Comparison of ENCODE assay signal across 14 mouse cellular contexts in the genomic region with DNA sequence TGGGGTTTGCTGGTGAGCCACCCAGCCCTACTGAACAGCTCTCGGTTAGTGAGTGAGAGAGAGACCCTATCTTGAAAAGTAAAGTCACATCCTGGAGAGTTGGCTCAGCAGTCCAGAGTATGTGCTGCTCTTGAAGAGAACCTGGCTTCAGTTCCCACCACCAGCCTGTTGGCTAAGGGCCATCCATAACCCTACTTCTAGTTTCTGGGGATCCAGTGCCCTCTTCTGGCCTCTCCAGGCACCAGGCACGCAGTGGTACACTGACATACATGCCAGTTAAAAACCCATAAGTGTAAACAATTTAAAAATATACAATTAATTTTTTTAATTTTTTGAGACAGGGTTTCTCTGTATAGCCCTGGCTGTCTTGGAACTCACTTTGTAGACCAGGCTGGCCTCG. TPM values are rescaled to one million over a fixed set of nuclear protein-coding genes. Genes with fewer than 3 reads are reported as not detected.
DNase-seq lines count a peak whose midpoint lies in the region; ATAC-seq and TF ChIP-seq lines count a peak whose summit lies in the region.
"Had no signal": no experiment of that assay in that cellular context is flagged by ENCODE, and none has a peak within 500 bp of the region (broad histone marks: within the 10 kb centered on the region; RNA-seq: fewer than 3 reads in every experiment).

No protein-coding gene starts in this region.

- no peak overlapping the region for H3K4me2 ChIP-seq in kidney, postnatal 0 days (ENCODE audit: low read length)
- no peak overlapping the region for H3K4me2 ChIP-seq in kidney, embryonic 16.5 days (replicated peaks; ENCODE audit: low read depth, low read length)
- H3K4me2 ChIP-seq: embryonic facial prominence, embryonic 12.5 days; limb, embryonic 15.5 days; midbrain, embryonic 15.5 days; stomach, embryonic 15.5 days had no signal

- ATAC-seq in kidney, postnatal 0 days (replicated peaks; ENCODE audit: low FRiP score, low read depth), result no peak
- ATAC-seq in kidney, embryonic 16.5 days (ENCODE audit: low FRiP score, low TSS enrichment), result no peak
- ATAC-seq in megakaryocyte progenitor cell, adult 5-6 weeks (replicated peaks; ENCODE audit: poor library complexity), result peak; percentile 51
- ATAC-seq in cerebellum, adult (ENCODE audit: insufficient number of reproducible peaks, low FRiP score, low TSS enrichment), result no peak
- ATAC-seq: midbrain, embryonic 15.5 days had no signal

- no peaks in the 10 kb centered on the region for H3K36me3 ChIP-seq in kidney, postnatal 0 days (ENCODE audit: insufficient read depth, low read length)
- H3K36me3 ChIP-seq in kidney, embryonic 16.5 days (ENCODE audit: insufficient read depth, low read length), result peaks cover 6% of the 10 kb centered on the region; the same call in 1 of the 2 replicates

- H3K27ac ChIP-seq in kidney, postnatal 0 days, result no peak overlapping the region
- H3K27ac ChIP-seq in kidney, embryonic 16.5 days (ENCODE audit: low read length), result no peak overlapping the region
- H3K27ac ChIP-seq: embryonic facial prominence, embryonic 12.5 days; limb, embryonic 15.5 days; midbrain, embryonic 15.5 days; stomach, embryonic 15.5 days had no signal

- H3K9ac ChIP-seq in kidney, postnatal 0 days (ENCODE audit: low read depth, low read length), result no peak overlapping the region
- no peak overlapping the region for H3K9ac ChIP-seq in kidney, embryonic 16.5 days (replicated peaks; ENCODE audit: low read length)
- H3K9ac ChIP-seq: embryonic facial prominence, embryonic 12.5 days; limb, embryonic 15.5 days; midbrain, embryonic 15.5 days; stomach, embryonic 15.5 days had no signal

- WGBS in kidney, postnatal 0 days, result 79% methylated on average over 3 of the region's 3 CpGs
- 90% methylated on average over 3 of the region's 3 CpGs for WGBS in kidney, embryonic 16.5 days

- H3K27me3 ChIP-seq in kidney, postnatal 0 days (ENCODE audit: insufficient read depth, low read length), result no peaks in the 10 kb centered on the region
- no peaks in the 10 kb centered on the region for H3K27me3 ChIP-seq in kidney, embryonic 16.5 days (ENCODE audit: insufficient read depth, low read length)
- H3K27me3 ChIP-seq: embryonic facial prominence, embryonic 12.5 days; limb, embryonic 15.5 days; midbrain, embryonic 15.5 days; stomach, embryonic 15.5 days had no signal

- no peaks in the 10 kb centered on the region for H3K9me3 ChIP-seq in kidney, postnatal 0 days (replicated peaks; ENCODE audit: low read length)
- no peaks in the 10 kb centered on the region for H3K9me3 ChIP-seq in kidney, embryonic 16.5 days (ENCODE audit: low read length)
- H3K9me3 ChIP-seq: embryonic facial prominence, embryonic 12.5 days; limb, embryonic 15.5 days; midbrain, embryonic 15.5 days; stomach, embryonic 15.5 days had no signal

- 0 out of 2 replicates have a peak, but pooled peaks cover 3% of the 10 kb centered on the region for H3K4me1 ChIP-seq in kidney, postnatal 0 days (replicated peaks; ENCODE audit: insufficient read depth, low read length)
- peaks cover 14% of the 10 kb centered on the region; the same call in 1 of the 2 replicates for H3K4me1 ChIP-seq in kidney, embryonic 16.5 days (ENCODE audit: insufficient read depth, low read length)
- H3K4me1 ChIP-seq: midbrain, embryonic 15.5 days had no signal

- H3K4me3 ChIP-seq in kidney, postnatal 0 days (replicated peaks; ENCODE audit: low read depth, low read length), result no peak overlapping the region
- H3K4me3 ChIP-seq in kidney, embryonic 16.5 days (ENCODE audit: low read length), result no peak overlapping the region
- H3K4me3 ChIP-seq: embryonic facial prominence, embryonic 12.5 days; limb, embryonic 15.5 days; midbrain, embryonic 15.5 days; stomach, embryonic 15.5 days had no signal

- peak; percentile 53 for TF ChIP-seq CTCF in kidney, postnatal 0 days (IDR thresholded peaks at IDR 0.05; ENCODE audit: low read depth)

- DNase-seq in kidney, postnatal 0 days (ENCODE audit: low spot score), result no peak
- peak; percentile 42 to 57 for DNase-seq in B cell, adult 2 months
- peak; percentile 71 for DNase-seq in R1 (ENCODE audit: low read depth, low spot score)
- no peak for DNase-seq in adrenal gland, postnatal 4 days (ENCODE audit: low spot score in 2 of 2)
- no peak for DNase-seq in urinary bladder, postnatal 4 days (ENCODE audit: low spot score in 2 of 2)
- DNase-seq: cerebellum, adult 18-20 months; heart, postnatal 4 days had no signal

RNA-seq across cellular contexts. Expression of gene Ifi35, which starts 2.2 kb away (rescaled TPM):
- 30.0 and 30.8 TPM in 2 replicates for polyA plus RNA-seq in kidney, postnatal 0 days (2015; fragmentation: Nextera tagmentation; extraction: Ambion mirVana)
- 17.9 and 18.6 TPM in 2 replicates for polyA plus RNA-seq in kidney, embryonic 16.5 days (2015; fragmentation: Nextera tagmentation; extraction: Ambion mirVana)
- total RNA-seq in megakaryocyte progenitor cell, adult 5-6 weeks (2015), result 27.2 and 31.7 TPM in 2 replicates
- 31.1 and 32.6 TPM in 2 replicates for total RNA-seq in megakaryocyte progenitor cell, adult 5-6 weeks (2017)
- 10 to 100 TPM; 30.0 to 30.3 TPM for total RNA-seq in adrenal gland, postnatal 4 days (2021)

RNA-seq across cellular contexts. Expression of gene Rpl27, which starts 8.3 kb away (rescaled TPM):
- polyA plus RNA-seq in kidney, postnatal 0 days (2015; fragmentation: Nextera tagmentation; extraction: Ambion mirVana), result 396 and 448 TPM in 2 replicates
- polyA plus RNA-seq in kidney, embryonic 16.5 days (2015; fragmentation: Nextera tagmentation; extraction: Ambion mirVana), result 267 and 290 TPM in 2 replicates
- total RNA-seq in megakaryocyte progenitor cell, adult 5-6 weeks (2015), result 500 and 587 TPM in 2 replicates
- total RNA-seq in megakaryocyte progenitor cell, adult 5-6 weeks (2017), result 3,389 and 3,728 TPM in 2 replicates
- 100 to 1,000 TPM in 1 of 2 experiments, 10 to 100 TPM in 1; 90.3 to 116 TPM for total RNA-seq in adrenal gland, postnatal 4 days (2021)

RNA-seq across cellular contexts. Expression of gene Rnd2, which starts 14.4 kb away (rescaled TPM):
- polyA plus RNA-seq in kidney, postnatal 0 days (2015; fragmentation: Nextera tagmentation; extraction: Ambion mirVana), result 10.3 and 11.1 TPM in 2 replicates
- 10.9 and 11.3 TPM in 2 replicates for polyA plus RNA-seq in kidney, embryonic 16.5 days (2015; fragmentation: Nextera tagmentation; extraction: Ambion mirVana)
- total RNA-seq in megakaryocyte progenitor cell, adult 5-6 weeks (2015), result 2.0 and 3.9 TPM in 2 replicates
- total RNA-seq in megakaryocyte progenitor cell, adult 5-6 weeks (2017), result 1.00 and 3.9 TPM in 2 replicates
- 10 to 100 TPM; 16.4 to 20.0 TPM for total RNA-seq in adrenal gland, postnatal 4 days (2021)

RNA-seq across cellular contexts. Expression of gene Vat1, which starts 15.6 kb away (rescaled TPM):
- polyA plus RNA-seq in kidney, postnatal 0 days (2015; fragmentation: Nextera tagmentation; extraction: Ambion mirVana), result 37.7 and 38.6 TPM in 2 replicates
- polyA plus RNA-seq in kidney, embryonic 16.5 days (2015; fragmentation: Nextera tagmentation; extraction: Ambion mirVana), result 36.5 and 39.3 TPM in 2 replicates
- 83.6 and 92.8 TPM in 2 replicates for total RNA-seq in megakaryocyte progenitor cell, adult 5-6 weeks (2015)
- total RNA-seq in megakaryocyte progenitor cell, adult 5-6 weeks (2017), result 47.9 and 50.0 TPM in 2 replicates
- total RNA-seq in adrenal gland, postnatal 4 days (2021), result 100 to 1,000 TPM; 103 to 105 TPM

RNA-seq across cellular contexts. Expression of gene Ptges3l, which starts 25.3 kb away (rescaled TPM):
- 8.7 and 11.5 TPM in 2 replicates for polyA plus RNA-seq in kidney, postnatal 0 days (2015; fragmentation: Nextera tagmentation; extraction: Ambion mirVana)
- polyA plus RNA-seq in kidney, embryonic 16.5 days (2015; fragmentation: Nextera tagmentation; extraction: Ambion mirVana), result 10.1 and 10.9 TPM in 2 replicates
- total RNA-seq in megakaryocyte progenitor cell, adult 5-6 weeks (2015), result 0.17 and 0.42 TPM in 2 replicates
- total RNA-seq in megakaryocyte progenitor cell, adult 5-6 weeks (2017), result 0.71 and 4.1 TPM in 2 replicates
- total RNA-seq in adrenal gland, postnatal 4 days (2021), result 1 to 10 TPM; 6.4 to 6.7 TPM

Comparison
In these comparisons a context has a peak if more than half of its experiments do, and no peak if none do; other contexts are left out.
1. DNase-seq: peak in B cell, adult 2 months (2 of 2) and R1 (single experiment); none in kidney, postnatal 0 days (single experiment), adrenal gland, postnatal 4 days (0 of 2) and urinary bladder, postnatal 4 days (0 of 2).
2. RNA of gene Rpl27, which starts 8.3 kb away (total RNA-seq): 500 to 3,728 TPM in megakaryocyte progenitor cell, adult 5-6 weeks; 90.3 to 116 TPM in adrenal gland, postnatal 4 days; every median in the first group is over 4 times any median in the second.